Mouse (Mus musculus) thymus, adult 2 months (tissue): Measurements from ENCODE around the gene Frat2.

Source experiments
- CTCF ChIP-seq: fragments of 200-500 bp; IDR thresholded peaks from 2 replicates; pipeline ENCODE4 v1.5.1; 2012; ENCODE audit warnings: mild to moderate bottlenecking, control low read depth, low read length, moderate library complexity, borderline replicate concordance; ENCODE audit not compliant: control insufficient read depth, poor library complexity, insufficient read depth; ENCODE audit errors: extremely low read depth
- POLR2A ChIP-seq: fragments of 200-500 bp; IDR thresholded peaks from 2 replicates; pipeline ENCODE4 v1.6.1; 2012; ENCODE audit warnings: mild to moderate bottlenecking, low read length, control low read depth, moderate library complexity; ENCODE audit not compliant: control insufficient read depth, poor library complexity, insufficient read depth; ENCODE audit errors: extremely low read depth

- TF ChIP-seq CTCF: no peak
- TF ChIP-seq POLR2A: no peak
Measured at GRCm38 (mm10) chr19:41816410-41816809, 31.5 kb downstream of the Frat2 start.
